Mouse (Mus musculus): ENCODE results near the gene Gsdmc3.
"Not testable (repeated sequence)": the region's sequence is repeated elsewhere in the genome, so short reads cannot be mapped to it uniquely, and the experiment has no call there.

DNA sequence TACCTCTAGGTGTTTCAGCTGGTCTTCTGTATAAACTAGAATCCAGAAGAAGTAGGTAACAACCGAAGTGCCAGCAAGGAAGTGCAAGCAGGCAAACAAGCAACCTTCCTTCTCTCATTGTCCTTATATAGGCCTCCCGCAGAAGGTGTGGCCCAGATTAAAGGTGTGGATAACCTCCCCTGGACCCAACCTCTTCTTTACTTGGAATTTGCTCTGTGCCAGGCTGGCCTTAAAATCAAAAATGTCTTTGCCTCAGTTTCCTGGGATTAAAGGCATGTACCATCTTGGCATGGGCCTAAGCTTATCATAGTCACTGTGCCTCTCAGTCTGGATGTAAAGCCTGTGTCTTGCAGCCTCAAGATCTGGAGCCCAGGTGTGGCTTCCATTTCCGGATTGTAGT lies at the start of gene Gsdmc3:
- not testable (repeated sequence) for TF ChIP-seq CTCF, EP300 (IDR thresholded peaks at IDR 0.05; ENCODE audit: low read depth)

All from liver, postnatal 0 days (tissue).